8 mouse cellular contexts compared by ENCODE assay signal in the genomic region with DNA sequence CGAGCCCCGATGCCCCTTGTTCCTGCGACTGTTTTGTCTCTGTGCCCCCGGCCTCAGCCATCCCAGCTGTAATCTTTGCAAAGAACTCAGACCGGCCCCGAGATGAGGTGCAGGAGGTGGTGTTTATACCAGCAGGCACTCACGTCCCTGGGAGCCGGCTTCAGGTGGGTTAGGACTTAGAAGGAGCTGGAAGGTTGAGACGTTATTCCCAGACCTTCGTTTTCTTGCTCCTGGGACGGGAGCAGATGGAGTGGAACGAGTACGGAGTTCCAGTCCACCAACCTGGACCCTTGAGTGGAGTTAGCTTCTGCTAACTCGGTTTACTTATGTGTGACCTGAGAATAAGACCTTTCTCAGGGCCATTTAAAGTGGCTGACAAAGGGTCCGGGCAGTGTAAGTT. TPM values are rescaled to one million over a fixed set of nuclear protein-coding genes. Genes with fewer than 3 reads are reported as not detected.
A peak's percentile ranks its signal among the peaks of the same experiment; 100 is the strongest.
DNase-seq lines count a peak whose midpoint lies in the region; ATAC-seq and TF ChIP-seq lines count a peak whose summit lies in the region.

No protein-coding gene starts in this region.

- H3K9ac ChIP-seq in hindbrain, embryonic 11.5 days (ENCODE audit: low read depth, low read length) = peak overlapping the region; percentile 79
- peak overlapping the region; percentile 21 for H3K9ac ChIP-seq in liver, embryonic 14.5 days (replicated peaks)

- peak overlapping the region; percentile 86 for H3K4me3 ChIP-seq in gastrocnemius, adult 2 months
- H3K4me3 ChIP-seq in hindbrain, embryonic 11.5 days (ENCODE audit: low read depth, low read length) = peak overlapping the region; percentile 62
- peak overlapping the region; percentile 51 to 71 for H3K4me3 ChIP-seq in liver, embryonic 14.5 days (ENCODE audit: insufficient read depth in 1 of 2, low read depth in 2 of 2, low read length in 2 of 2)

- TF ChIP-seq EP300 in liver, embryonic 14.5 days (IDR thresholded peaks at IDR 0.05; ENCODE audit: low read depth) = no peak

- no peak for TF ChIP-seq CTCF in gastrocnemius, adult 2 months (IDR thresholded peaks at IDR 0.05)
- no peak for TF ChIP-seq CTCF in liver, embryonic 14.5 days (IDR thresholded peaks at IDR 0.05; ENCODE audit: low read depth)

- H3K27ac ChIP-seq in gastrocnemius, adult 2 months = peak overlapping the region; percentile 92
- no peak overlapping the region for H3K27ac ChIP-seq in hindbrain, embryonic 11.5 days (ENCODE audit: low read depth, low read length)
- H3K27ac ChIP-seq in liver, embryonic 14.5 days = no peak overlapping the region

- no peaks in the 10 kb centered on the region for H3K36me3 ChIP-seq in hindbrain, embryonic 11.5 days (ENCODE audit: control insufficient read depth, insufficient read depth, low read length)
- no peaks in the 10 kb centered on the region for H3K36me3 ChIP-seq in liver, embryonic 14.5 days (replicated peaks; ENCODE audit: control insufficient read depth, insufficient read depth, low read depth)

- intact Hi-C loops in gastrocnemius, adult 2 months (cut with DNase I) = no loop called here
- intact Hi-C loops in left cerebral cortex, postnatal 25 days (cut with DNase I) = no loop called here

- DNase-seq in gastrocnemius, adult 2 months = no peak
- no peak for DNase-seq in gastrocnemius, postnatal 25 days
- DNase-seq in hindbrain, embryonic 11.5 days (ENCODE audit: low spot score) = no peak
- no peak for DNase-seq in liver, embryonic 14.5 days (ENCODE audit: low read depth in 3 of 3, low spot score in 3 of 3)
- DNase-seq in left cerebral cortex, postnatal 25 days (ENCODE audit: low spot score in 2 of 2) = no peak
- DNase-seq in cerebellum, adult 11 months = no peak
- no peak for DNase-seq in thymus, postnatal 0 days (ENCODE audit: low spot score)

- peaks cover 6% of the 10 kb centered on the region for H3K4me1 ChIP-seq in hindbrain, embryonic 11.5 days (replicated peaks; ENCODE audit: control insufficient read depth, insufficient read depth, low read length)
- H3K4me1 ChIP-seq in liver, embryonic 14.5 days (replicated peaks; ENCODE audit: control insufficient read depth in 2 of 2, insufficient read depth in 2 of 2, low read length in 1 of 2) = peaks cover 0 to 3% of the 10 kb centered on the region in 2 experiments; a peak in 1 of 4 replicates

- H3K9me3 ChIP-seq in hindbrain, embryonic 11.5 days (ENCODE audit: control insufficient read depth, low read length) = no peaks in the 10 kb centered on the region
- no peaks in the 10 kb centered on the region for H3K9me3 ChIP-seq in liver, embryonic 14.5 days (ENCODE audit: control insufficient read depth, low read length)

- no peaks in the 10 kb centered on the region for H3K27me3 ChIP-seq in hindbrain, embryonic 11.5 days (ENCODE audit: control insufficient read depth, insufficient read depth, low read length)
- no peaks in the 10 kb centered on the region for H3K27me3 ChIP-seq in liver, embryonic 14.5 days (ENCODE audit: control insufficient read depth, insufficient read depth, low read length)

- ATAC-seq in CD4-positive, CD25-positive, alpha-beta regulatory T cell, adult 4 months = peak; percentile 2
- ATAC-seq in hindbrain, embryonic 11.5 days (ENCODE audit: low FRiP score) = no peak
- no peak for ATAC-seq in liver, embryonic 14.5 days (ENCODE audit: insufficient read depth)

- 23% methylated on average over 15 of the region's 15 CpGs for WGBS in hindbrain, embryonic 11.5 days
- 23% methylated on average over 15 of the region's 15 CpGs for WGBS in liver, embryonic 14.5 days (ENCODE audit: insufficient replicate concordance)

- H3K4me2 ChIP-seq in hindbrain, embryonic 11.5 days (replicated peaks; ENCODE audit: low read depth, low read length) = peak overlapping the region; percentile 81
- peak overlapping the region; percentile 63 for H3K4me2 ChIP-seq in liver, embryonic 14.5 days (ENCODE audit: low read depth)

RNA-seq across cellular contexts. Expression of a gene that starts 0.7 kb away (rescaled TPM):
- 10 to 100 TPM; 10.4 to 11.4 TPM for total RNA-seq in gastrocnemius, adult 2 months (2021)
- total RNA-seq in gastrocnemius, postnatal 25 days (2021) = 1 to 10 TPM; 9.3 to 9.4 TPM
- 10 to 100 TPM in 1 of 2 experiments, 1 to 10 TPM in 1; 7.3 to 14.8 TPM for polyA plus RNA-seq in CD4-positive, CD25-positive, alpha-beta regulatory T cell, adult 4 months (2017; shearing (Covaris generic))
- polyA plus RNA-seq in hindbrain, embryonic 11.5 days (2014; fragmentation: Nextera tagmentation; extraction: Ambion mirVana) = 19.4 and 21.7 TPM in 2 replicates
- 5.7 and 5.9 TPM in 2 replicates for polyA plus RNA-seq in liver, embryonic 14.5 days (2012; rRNA removed)
- 5.8 and 6.3 TPM in 2 replicates for polyA plus RNA-seq in liver, embryonic 14.5 days (2014; fragmentation: Nextera tagmentation; extraction: Ambion mirVana)
- 1 to 10 TPM; 3.6 to 3.7 TPM for total RNA-seq in left cerebral cortex, postnatal 25 days (2021)
- 23.1 and 25.8 TPM in 2 replicates for polyA plus RNA-seq in thymus, postnatal 0 days (2015; fragmentation: Nextera tagmentation; extraction: Ambion mirVana)

RNA-seq across cellular contexts. Expression of a gene that starts 10.8 kb away (rescaled TPM):
- not detected for total RNA-seq in gastrocnemius, adult 2 months (2021)
- total RNA-seq in gastrocnemius, postnatal 25 days (2021) = under 1 TPM in 1 of 2 experiments, not detected in 1; 0.27 TPM
- not detected for polyA plus RNA-seq in CD4-positive, CD25-positive, alpha-beta regulatory T cell, adult 4 months (2017; shearing (Covaris generic))
- polyA plus RNA-seq in hindbrain, embryonic 11.5 days (2014; fragmentation: Nextera tagmentation; extraction: Ambion mirVana) = 5.3 and 7.0 TPM in 2 replicates
- 0.20 and 0.29 TPM in 2 replicates for polyA plus RNA-seq in liver, embryonic 14.5 days (2012; rRNA removed)
- 0.28 and 0.38 TPM in 2 replicates for polyA plus RNA-seq in liver, embryonic 14.5 days (2014; fragmentation: Nextera tagmentation; extraction: Ambion mirVana)
- total RNA-seq in left cerebral cortex, postnatal 25 days (2021) = under 1 TPM; 0.66 to 0.71 TPM
- 0.83 and 0.86 TPM in 2 replicates for polyA plus RNA-seq in thymus, postnatal 0 days (2015; fragmentation: Nextera tagmentation; extraction: Ambion mirVana)

RNA-seq across cellular contexts. Expression of a gene that starts 10.9 kb away (rescaled TPM):
- total RNA-seq in gastrocnemius, adult 2 months (2021) = 10 to 100 TPM; 36.9 to 50.7 TPM
- 10 to 100 TPM; 37.6 to 43.0 TPM for total RNA-seq in gastrocnemius, postnatal 25 days (2021)
- 10 to 100 TPM; 60.9 to 82.9 TPM for polyA plus RNA-seq in CD4-positive, CD25-positive, alpha-beta regulatory T cell, adult 4 months (2017; shearing (Covaris generic))
- 79.4 and 80.3 TPM in 2 replicates for polyA plus RNA-seq in hindbrain, embryonic 11.5 days (2014; fragmentation: Nextera tagmentation; extraction: Ambion mirVana)
- polyA plus RNA-seq in liver, embryonic 14.5 days (2012; rRNA removed) = 29.1 and 30.3 TPM in 2 replicates
- 34.9 and 36.2 TPM in 2 replicates for polyA plus RNA-seq in liver, embryonic 14.5 days (2014; fragmentation: Nextera tagmentation; extraction: Ambion mirVana)
- total RNA-seq in left cerebral cortex, postnatal 25 days (2021) = 10 to 100 TPM; 67.9 to 68.8 TPM
- 72.4 and 72.8 TPM in 2 replicates for polyA plus RNA-seq in thymus, postnatal 0 days (2015; fragmentation: Nextera tagmentation; extraction: Ambion mirVana)

RNA-seq across cellular contexts. Expression of a gene that starts 17.2 kb away (rescaled TPM):
- under 1 TPM in 1 of 2 experiments, not detected in 1; 0.10 TPM for total RNA-seq in gastrocnemius, adult 2 months (2021)
- total RNA-seq in gastrocnemius, postnatal 25 days (2021) = under 1 TPM in 1 of 2 experiments, not detected in 1; 0.10 TPM
- 1 to 10 TPM; 1.7 to 3.0 TPM for polyA plus RNA-seq in CD4-positive, CD25-positive, alpha-beta regulatory T cell, adult 4 months (2017; shearing (Covaris generic))
- polyA plus RNA-seq in hindbrain, embryonic 11.5 days (2014; fragmentation: Nextera tagmentation; extraction: Ambion mirVana) = 0.07 TPM in 1 of 2 replicates, not detected in the other
- polyA plus RNA-seq in liver, embryonic 14.5 days (2012; rRNA removed) = 0.02 and 0.06 TPM in 2 replicates
- not detected in 2 replicates for polyA plus RNA-seq in liver, embryonic 14.5 days (2014; fragmentation: Nextera tagmentation; extraction: Ambion mirVana)
- 1 to 10 TPM; 2.1 to 2.2 TPM for total RNA-seq in left cerebral cortex, postnatal 25 days (2021)
- 1.7 TPM in 2 replicates for polyA plus RNA-seq in thymus, postnatal 0 days (2015; fragmentation: Nextera tagmentation; extraction: Ambion mirVana)

RNA-seq across cellular contexts. Expression of a gene that starts 20.0 kb away (rescaled TPM):
- total RNA-seq in gastrocnemius, adult 2 months (2021) = 1 to 10 TPM; 2.2 to 4.3 TPM
- total RNA-seq in gastrocnemius, postnatal 25 days (2021) = 1 to 10 TPM; 2.5 to 3.2 TPM
- polyA plus RNA-seq in CD4-positive, CD25-positive, alpha-beta regulatory T cell, adult 4 months (2017; shearing (Covaris generic)) = 10 to 100 TPM; 24.9 to 46.4 TPM
- polyA plus RNA-seq in hindbrain, embryonic 11.5 days (2014; fragmentation: Nextera tagmentation; extraction: Ambion mirVana) = 4.2 and 6.1 TPM in 2 replicates
- 2.0 and 2.5 TPM in 2 replicates for polyA plus RNA-seq in liver, embryonic 14.5 days (2012; rRNA removed)
- 1.2 and 1.7 TPM in 2 replicates for polyA plus RNA-seq in liver, embryonic 14.5 days (2014; fragmentation: Nextera tagmentation; extraction: Ambion mirVana)
- 10 to 100 TPM; 11.2 to 15.3 TPM for total RNA-seq in left cerebral cortex, postnatal 25 days (2021)
- 9.9 and 11.6 TPM in 2 replicates for polyA plus RNA-seq in thymus, postnatal 0 days (2015; fragmentation: Nextera tagmentation; extraction: Ambion mirVana)
